Mouse (Mus musculus) hindbrain, embryonic 13.5 days (tissue): ENCODE results near the gene Anp32b. TPM values are rescaled to one million over a fixed set of nuclear protein-coding genes. Genes with fewer than 3 reads are reported as not detected.
A peak's percentile ranks its signal among the peaks of the same experiment; 100 is the strongest.

Experiments
- ATAC-seq: fragments of 200-750 bp; cut with Nextera tagmentation; 2 replicates; pipeline ENCODE4 v1.8.0; 2017; ENCODE audit warnings: moderate TSS enrichment; ENCODE audit not compliant: low FRiP score
- H3K27ac ChIP-seq: fragments of 300-500 bp; sonication (generic); 2 replicates; pipeline ENCODE4 v1.5.1; 2015; ENCODE audit warnings: inconsistent platforms, mild to moderate bottlenecking, moderate library complexity
- H3K27me3 ChIP-seq: fragments of 300-500 bp; sonication (generic); 2 replicates; pipeline ENCODE4 v1.6.1; 2015; ENCODE audit warnings: mild to moderate bottlenecking, inconsistent platforms
- H3K36me3 ChIP-seq: fragments of 300-500 bp; sonication (generic); 2 replicates; pipeline ENCODE4 v1.6.1; 2015; ENCODE audit warnings: mild to moderate bottlenecking, inconsistent platforms
- H3K4me1 ChIP-seq: fragments of 300-500 bp; sonication (generic); replicated peaks from 2 replicates; pipeline ENCODE4 v1.6.1; 2015; ENCODE audit warnings: inconsistent platforms
- H3K4me2 ChIP-seq: fragments of 300-500 bp; sonication (generic); 2 replicates; pipeline ENCODE4 v1.6.1; 2015; ENCODE audit warnings: inconsistent platforms, mild to moderate bottlenecking, moderate library complexity
- H3K4me3 ChIP-seq: fragments of 300-500 bp; sonication (generic); 2 replicates; pipeline ENCODE4 v1.5.1; 2015; ENCODE audit warnings: mild to moderate bottlenecking, inconsistent platforms
- H3K9ac ChIP-seq: fragments of 300-500 bp; sonication (generic); 2 replicates; pipeline ENCODE4 v1.6.1; 2015; ENCODE audit warnings: mild to moderate bottlenecking, inconsistent platforms
- H3K9me3 ChIP-seq: fragments of 300-500 bp; sonication (generic); 2 replicates; pipeline ENCODE4 v1.6.1; 2016; ENCODE audit warnings: inconsistent platforms
- WGBS: fragments of 180-500 bp; shearing (Covaris S2); methylation state at CpG from one replicate; pipeline ENCODE4 v1.1.7; 2015; 5-methylcytosine and 5-hydroxymethylcytosine counted together
- polyA plus RNA-seq: library from polyadenylated mRNA; unstranded; fragments of >200 nt; fragmentation: Nextera tagmentation; extraction: Ambion mirVana; gene quantifications from 2 replicates; pipeline ENCODE4 v1.2.1, GENCODE M21; 2015

Anp32b gene
- polyA plus RNA-seq, 1 experiment from 2014 or later = 97.0 TPM

GRCm38 (mm10) chr4:46456762-46457161 lies 6.1 kb downstream of the Anp32b start:
- H3K36me3 ChIP-seq = peaks cover 5% of the 10 kb centered on the region
- no peak overlapping the region for H3K9ac ChIP-seq
- H3K4me1 ChIP-seq = peaks cover 24% of the 10 kb centered on the region
- ATAC-seq = no peak
- H3K27me3 ChIP-seq = no peaks in the 10 kb centered on the region
- H3K4me2 ChIP-seq = no peak overlapping the region
- no peaks in the 10 kb centered on the region for H3K9me3 ChIP-seq
- no peak overlapping the region for H3K27ac ChIP-seq
- 92% methylated on average over 4 of the region's 4 CpGs for WGBS
- H3K4me3 ChIP-seq = no peak overlapping the region

- no peak for ATAC-seq
- Histone ChIP-seq H3K27me3 (no peaks in the 10 kb centered on the region), H3K36me3 (peaks cover 5% of the 10 kb centered on the region), H3K4me3 (no peak overlapping the region), H3K4me2 (no peak overlapping the region), H3K9ac (no peak overlapping the region), H3K9me3 (no peaks in the 10 kb centered on the region), H3K4me1 (peaks cover 24% of the 10 kb centered on the region), H3K27ac (no peak overlapping the region)
- 99% methylated on average over 3 of the region's 3 CpGs for WGBS
These were observed 6.5 kb downstream of the Anp32b start for GRCm38 (mm10) chr4:46457186-46457585.

- no peak for ATAC-seq
- 88% methylated on average over 2 of the region's 2 CpGs for WGBS
- Histone ChIP-seq H3K9me3 (no peaks in the 10 kb centered on the region), H3K4me2 (no peak overlapping the region), H3K4me3 (no peak overlapping the region), H3K36me3 (peaks cover 15% of the 10 kb centered on the region), H3K27ac (no peak overlapping the region), H3K4me1 (peaks cover 13% of the 10 kb centered on the region), H3K9ac (no peak overlapping the region), H3K27me3 (no peaks in the 10 kb centered on the region)
These were observed 7.7 kb downstream of the Anp32b start for GRCm38 (mm10) chr4:46458411-46458810.

GRCm38 (mm10) chr4:46463130-46463830 lies 12.6 kb downstream of the Anp32b start:
- no peaks in the 10 kb centered on the region for H3K27me3 ChIP-seq
- H3K27ac ChIP-seq = no peak overlapping the region
- 89% methylated on average over 7 of the region's 7 CpGs for WGBS
- ATAC-seq = no peak
- no peak overlapping the region for H3K4me3 ChIP-seq
- H3K9me3 ChIP-seq = no peaks in the 10 kb centered on the region
- no peak overlapping the region for H3K9ac ChIP-seq
- peaks cover 58% of the 10 kb centered on the region for H3K36me3 ChIP-seq
- H3K4me1 ChIP-seq = no peaks in the 10 kb centered on the region
- H3K4me2 ChIP-seq = no peak overlapping the region

GRCm38 (mm10) chr4:46465740-46466139 lies 15.0 kb downstream of the Anp32b start:
- H3K36me3 ChIP-seq = peaks cover 83% of the 10 kb centered on the region
- H3K4me3 ChIP-seq = no peak overlapping the region
- no peak overlapping the region for H3K27ac ChIP-seq
- ATAC-seq = no peak
- no peak overlapping the region for H3K9ac ChIP-seq
- H3K9me3 ChIP-seq = no peaks in the 10 kb centered on the region
- no peaks in the 10 kb centered on the region for H3K27me3 ChIP-seq
- no peak overlapping the region for H3K4me2 ChIP-seq
- 90% methylated on average over 3 of the region's 3 CpGs for WGBS
- H3K4me1 ChIP-seq = no peaks in the 10 kb centered on the region

- ATAC-seq = no peak
- Histone ChIP-seq H3K4me1 (no peaks in the 10 kb centered on the region), H3K27me3 (no peaks in the 10 kb centered on the region), H3K36me3 (peaks cover 64% of the 10 kb centered on the region), H3K9me3 (no peaks in the 10 kb centered on the region), H3K4me3 (no peak overlapping the region), H3K9ac (no peak overlapping the region), H3K27ac (no peak overlapping the region), H3K4me2 (no peak overlapping the region)
- WGBS = 95% methylated on average over 5 of the region's 5 CpGs
These were observed 24.4 kb downstream of the Anp32b start for GRCm38 (mm10) chr4:46475101-46475500.

GRCm38 (mm10) chr4:46479081-46479480 lies 28.4 kb downstream of the Anp32b start:
- no peak overlapping the region for H3K9ac ChIP-seq
- whole genome bisulfite sequencing = 95% methylated on average over 2 of the region's 2 CpGs
- no peaks in the 10 kb centered on the region for H3K4me1 ChIP-seq
- H3K4me2 ChIP-seq = no peak overlapping the region
- H3K9me3 ChIP-seq = no peaks in the 10 kb centered on the region
- peaks cover 31% of the 10 kb centered on the region for H3K36me3 ChIP-seq
- no peak overlapping the region for H3K27ac ChIP-seq
- no peak for ATAC-seq
- no peaks in the 10 kb centered on the region for H3K27me3 ChIP-seq
- H3K4me3 ChIP-seq = no peak overlapping the region

- 0 out of 2 replicates have a peak, but pooled peaks cover 4% of the 10 kb centered on the region for H3K9me3 ChIP-seq
- no peak for ATAC-seq
- no peak overlapping the region for H3K4me2 ChIP-seq
These were observed 35.2 kb downstream of the Anp32b start for GRCm38 (mm10) chr4:46485696-46486417.

GRCm38 (mm10) chr4:46487348-46487747 lies 36.6 kb downstream of the Anp32b start:
- 90% methylated on average over 5 of the region's 5 CpGs for WGBS
- no peak for ATAC-seq
- Histone ChIP-seq H3K4me3 (no peak overlapping the region), H3K4me2 (no peak overlapping the region), H3K4me1 (peaks cover 14% of the 10 kb centered on the region), H3K9ac (no peak overlapping the region), H3K27me3 (no peaks in the 10 kb centered on the region), H3K9me3 (0 out of 2 replicates have a peak, but pooled peaks cover 4% of the 10 kb centered on the region), H3K36me3 (no peaks in the 10 kb centered on the region), H3K27ac (no peak overlapping the region)

More at GRCm38 (mm10) chr4:46485696-46486417, 35.2 kb downstream of the Anp32b start:
- H3K36me3 ChIP-seq = no peaks in the 10 kb centered on the region
- peaks cover 11% of the 10 kb centered on the region for H3K4me1 ChIP-seq
- H3K4me3 ChIP-seq = no peak overlapping the region
- WGBS = 63% methylated on average over 14 of the region's 14 CpGs
- H3K27me3 ChIP-seq = no peaks in the 10 kb centered on the region
- H3K27ac ChIP-seq = no peak overlapping the region
- no peak overlapping the region for H3K9ac ChIP-seq

GRCm38 (mm10) chr4:46489028-46489925 lies 38.6 kb downstream of the Anp32b start, which contains the start of gene Nans:
TSS of gene Nans (plus strand) at chr4:46489248.
- Histone ChIP-seq H3K4me2 (peak within 1 kb of the TSS; percentile 81), H3K4me3 (peak within 1 kb of the TSS; percentile 61), H3K9me3 (0 out of 2 replicates have a peak, but pooled peaks cover 4% of the 10 kb centered on the region), H3K27me3 (no peaks in the 10 kb centered on the region), H3K27ac (peak within 1 kb of the TSS; percentile 83), H3K4me1 (peaks cover 14% of the 10 kb centered on the region), H3K36me3 (peaks cover 18% of the 10 kb centered on the region), H3K9ac (peak within 1 kb of the TSS; percentile 77)
- WGBS = under 1% methylated on average over 56 of the region's 58 CpGs
- peak; percentile 99 for ATAC-seq

GRCm38 (mm10) chr4:46493071-46493470 lies 42.4 kb downstream of the Anp32b start:
- no peak overlapping the region for H3K9ac ChIP-seq
- no peak for ATAC-seq
- 0 out of 2 replicates have a peak, but pooled peaks cover 4% of the 10 kb centered on the region for H3K9me3 ChIP-seq
- peaks cover 38% of the 10 kb centered on the region for H3K36me3 ChIP-seq
- H3K4me3 ChIP-seq = no peak overlapping the region
- no peak overlapping the region for H3K4me2 ChIP-seq
- 98% methylated on average over 6 of the region's 6 CpGs for WGBS
- peaks cover 14% of the 10 kb centered on the region for H3K4me1 ChIP-seq
- no peak overlapping the region for H3K27ac ChIP-seq
- no peaks in the 10 kb centered on the region for H3K27me3 ChIP-seq

- Histone ChIP-seq H3K27me3 (0 out of 2 replicates have a peak, but pooled peaks cover 3% of the 10 kb centered on the region), H3K4me1 (peaks cover 4% of the 10 kb centered on the region; the same call in 1 of the 2 replicates), H3K4me2 (no peak overlapping the region), H3K9me3 (no peaks in the 10 kb centered on the region), H3K4me3 (no peak overlapping the region), H3K9ac (no peak overlapping the region), H3K27ac (no peak overlapping the region), H3K36me3 (peaks cover 51% of the 10 kb centered on the region)
- 91% methylated on average over 12 of the region's 12 CpGs for WGBS
- ATAC-seq = no peak
These were observed 44.8 kb downstream of the Anp32b start for GRCm38 (mm10) chr4:46495543-46495942.
